Comparison of ENCODE assay signal across 9 mouse cellular contexts in genomic region chr2:180892841-180893521, GRCm38 (mm10). TPM values are rescaled to one million over a fixed set of nuclear protein-coding genes. Genes with fewer than 3 reads are reported as not detected.
DNase-seq lines count a peak whose midpoint lies in the region; ATAC-seq and TF ChIP-seq lines count a peak whose summit lies in the region.
"Had no signal": no experiment of that assay in that cellular context is flagged by ENCODE, and none has a peak within 500 bp of the region (broad histone marks: within the 10 kb centered on the region; RNA-seq: fewer than 3 reads in every experiment).

No protein-coding gene starts in this region.

- peaks cover 26% of the 10 kb centered on the region for H3K27me3 ChIP-seq in forebrain, embryonic 13.5 days
- H3K27me3 ChIP-seq in kidney, postnatal 0 days (ENCODE audit: insufficient read depth, low read length) = peaks cover 66% of the 10 kb centered on the region
- H3K27me3 ChIP-seq in liver, embryonic 11.5 days (replicated peaks; ENCODE audit: control insufficient read depth, insufficient read depth, low read length) = peaks cover 98% of the 10 kb centered on the region

- H3K4me3 ChIP-seq in forebrain, embryonic 13.5 days = peak overlapping the region; percentile 85
- H3K4me3 ChIP-seq in kidney, postnatal 0 days (replicated peaks; ENCODE audit: low read depth, low read length) = peak overlapping the region; percentile 42
- H3K4me3 ChIP-seq in liver, embryonic 11.5 days (ENCODE audit: low read depth, low read length) = peak overlapping the region; percentile 40

- H3K27ac ChIP-seq in forebrain, embryonic 13.5 days = peak overlapping the region; percentile 99
- no peak overlapping the region for H3K27ac ChIP-seq in kidney, postnatal 0 days
- H3K27ac ChIP-seq in liver, embryonic 11.5 days (ENCODE audit: low read depth, low read length) = no peak overlapping the region

- peaks cover 11% of the 10 kb centered on the region; the same call in 1 of the 2 replicates for H3K36me3 ChIP-seq in forebrain, embryonic 13.5 days (ENCODE audit: poor library complexity, severe bottlenecking)
- no peaks in the 10 kb centered on the region for H3K36me3 ChIP-seq in kidney, postnatal 0 days (ENCODE audit: insufficient read depth, low read length)
- H3K36me3 ChIP-seq in liver, embryonic 11.5 days (ENCODE audit: control insufficient read depth, insufficient read depth, low read length) = no peaks in the 10 kb centered on the region

- peak overlapping the region; percentile 98 for H3K9ac ChIP-seq in forebrain, embryonic 13.5 days
- H3K9ac ChIP-seq in kidney, postnatal 0 days (ENCODE audit: low read depth, low read length) = no peak overlapping the region
- H3K9ac ChIP-seq in liver, embryonic 11.5 days (ENCODE audit: low read depth, low read length) = no peak overlapping the region

- ATAC-seq in forebrain, embryonic 13.5 days = peak; percentile 36
- ATAC-seq in kidney, postnatal 0 days (replicated peaks; ENCODE audit: low FRiP score, low read depth) = no peak
- ATAC-seq in liver, embryonic 11.5 days (replicated peaks; ENCODE audit: low FRiP score) = no peak

- 0% methylated on average over 87 of the region's 97 CpGs for WGBS in forebrain, embryonic 13.5 days
- WGBS in kidney, postnatal 0 days = under 1% methylated on average over 93 of the region's 97 CpGs
- 1% methylated on average over 95 of the region's 97 CpGs for WGBS in liver, embryonic 11.5 days

- H3K4me1 ChIP-seq in forebrain, embryonic 13.5 days = peaks cover 78% of the 10 kb centered on the region
- H3K4me1 ChIP-seq in kidney, postnatal 0 days (replicated peaks; ENCODE audit: insufficient read depth, low read length) = peaks cover 24% of the 10 kb centered on the region
- peaks cover 10% of the 10 kb centered on the region for H3K4me1 ChIP-seq in liver, embryonic 11.5 days (replicated peaks; ENCODE audit: control insufficient read depth, insufficient read depth, low read length)

- DNase-seq in adrenal gland, adult (ENCODE audit: inconsistent age in 2 of 2, low spot score in 1 of 2) = peak; percentile 31 to 62
- DNase-seq in adrenal gland, postnatal 4 days (ENCODE audit: low spot score in 2 of 2) = no peak
- DNase-seq in brain, embryonic 18.5 days (ENCODE audit: low read depth, low spot score) = peak; percentile 88
- DNase-seq in kidney, postnatal 0 days (ENCODE audit: low spot score) = no peak
- DNase-seq in liver, embryonic 11.5 days (ENCODE audit: low spot score) = no peak
- DNase-seq in right cerebral cortex, postnatal 25 days = peak; percentile 93
- no peak for DNase-seq in MN1 (ENCODE audit: low spot score)

- no peaks in the 10 kb centered on the region for H3K9me3 ChIP-seq in forebrain, embryonic 13.5 days (replicated peaks)
- no peaks in the 10 kb centered on the region for H3K9me3 ChIP-seq in kidney, postnatal 0 days (replicated peaks; ENCODE audit: low read length)
- no peaks in the 10 kb centered on the region for H3K9me3 ChIP-seq in liver, embryonic 11.5 days (ENCODE audit: control insufficient read depth, low read length)

- H3K4me2 ChIP-seq in forebrain, embryonic 13.5 days = peak overlapping the region; percentile 77
- peak overlapping the region; percentile 71 for H3K4me2 ChIP-seq in kidney, postnatal 0 days (ENCODE audit: low read length)
- H3K4me2 ChIP-seq in liver, embryonic 11.5 days = peak overlapping the region; percentile 66

- TF ChIP-seq CTCF in kidney, postnatal 0 days (IDR thresholded peaks at IDR 0.05; ENCODE audit: low read depth) = no peak

RNA-seq across cellular contexts. Expression of gene Ythdf1, which starts 27.8 kb away (rescaled TPM):
- 10 to 100 TPM; 58.7 to 64.4 TPM for total RNA-seq in adrenal gland, postnatal 4 days (2021)
- 25.3 and 33.1 TPM in 2 replicates for polyA plus RNA-seq in forebrain, embryonic 13.5 days (2015; fragmentation: Nextera tagmentation; extraction: Ambion mirVana)
- 50.0 and 55.5 TPM in 2 replicates for polyA plus RNA-seq in kidney, postnatal 0 days (2015; fragmentation: Nextera tagmentation; extraction: Ambion mirVana)
- 59.2 and 64.8 TPM in 2 replicates for polyA plus RNA-seq in liver, embryonic 11.5 days (2014; fragmentation: Nextera tagmentation; extraction: Ambion mirVana)

RNA-seq across cellular contexts. Expression of gene Birc7, which starts 35.8 kb away (rescaled TPM):
- not detected for total RNA-seq in adrenal gland, postnatal 4 days (2021)
- polyA plus RNA-seq in forebrain, embryonic 13.5 days (2015; fragmentation: Nextera tagmentation; extraction: Ambion mirVana) = 0.14 and 0.25 TPM in 2 replicates
- not detected in 2 replicates for polyA plus RNA-seq in kidney, postnatal 0 days (2015; fragmentation: Nextera tagmentation; extraction: Ambion mirVana)
- polyA plus RNA-seq in liver, embryonic 11.5 days (2014; fragmentation: Nextera tagmentation; extraction: Ambion mirVana) = not detected in 2 replicates
- total RNA-seq: heart, postnatal 10 days had no signal

Comparison
In these comparisons a context has a peak if more than half of its experiments do, and no peak if none do; other contexts are left out.
1. DNase-seq: peak in adrenal gland, adult (2 of 2), brain, embryonic 18.5 days (single experiment) and right cerebral cortex, postnatal 25 days (single experiment); none in adrenal gland, postnatal 4 days (0 of 2), kidney, postnatal 0 days (single experiment), liver, embryonic 11.5 days (single experiment) and MN1 (single experiment).
2. Peak in every context shown above with its lines, with median percentiles within 50 percentile points of each other: H3K4me2 ChIP-seq and H3K4me3 ChIP-seq.